Mouse (Mus musculus) gastrocnemius, postnatal 4 days (tissue): ENCODE measurements around the gene Dnah2. TPM values are rescaled to one million over a fixed set of nuclear protein-coding genes. Genes with fewer than 3 reads are reported as not detected.

Experiments used
- DNase-seq, 2 experiments: peaks; one replicate each; pipeline ENCODE4 v3.0.0; 2021 to 2022; ENCODE audit warnings: low spot score in 2 of 2, mixed read lengths in 2 of 2
- long read RNA-seq, 2 experiments: library from polyadenylated mRNA; stranded (forward); transcript quantifications; one replicate each; pipeline ENCODE4 v2.0.0; 2021
- total RNA-seq, 2 experiments: library from RNA; stranded (reverse); gene quantifications; 2 replicates each; pipeline ENCODE4 v1.2.3; 2021

Dnah2 gene
- total RNA-seq: under 1 TPM; 0.47 to 0.93 TPM
- long read RNA-seq, experiment 1: 0 reads
- long read RNA-seq, experiment 2: 0 reads

DNA sequence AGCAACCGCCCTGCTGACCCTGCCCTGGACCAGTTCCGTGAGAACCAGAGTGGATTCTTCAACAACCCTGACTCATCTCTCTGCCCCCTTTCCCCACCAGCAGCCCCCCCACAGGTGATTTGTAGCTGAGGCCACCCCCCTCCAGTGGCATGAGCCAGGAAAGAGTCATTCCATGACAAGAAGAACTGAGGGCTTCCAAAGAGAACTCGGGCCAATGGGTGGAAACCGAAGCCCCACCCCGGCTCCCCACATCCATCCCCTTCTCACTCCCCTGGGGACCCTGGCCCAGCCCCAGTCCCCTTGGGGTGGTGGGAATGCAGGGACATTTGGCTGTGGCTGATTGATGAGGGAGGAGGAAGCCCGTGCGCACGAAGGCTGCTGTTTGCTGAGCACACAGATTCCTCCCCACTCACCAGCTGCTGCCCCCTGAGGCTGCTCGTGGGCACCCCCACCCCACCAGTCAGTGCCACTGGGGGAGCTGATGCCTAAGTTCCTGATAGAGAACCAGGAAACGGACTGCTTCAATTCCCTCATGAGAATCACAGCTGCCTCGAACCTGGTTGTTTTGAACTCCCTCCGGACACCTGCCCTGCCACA lies at the start of gene Dnah2:
TSS of gene Dnah2 (minus strand) at position 51 of the 597 bp plus-strand sequence.
- no peak for DNase-seq

DNA sequence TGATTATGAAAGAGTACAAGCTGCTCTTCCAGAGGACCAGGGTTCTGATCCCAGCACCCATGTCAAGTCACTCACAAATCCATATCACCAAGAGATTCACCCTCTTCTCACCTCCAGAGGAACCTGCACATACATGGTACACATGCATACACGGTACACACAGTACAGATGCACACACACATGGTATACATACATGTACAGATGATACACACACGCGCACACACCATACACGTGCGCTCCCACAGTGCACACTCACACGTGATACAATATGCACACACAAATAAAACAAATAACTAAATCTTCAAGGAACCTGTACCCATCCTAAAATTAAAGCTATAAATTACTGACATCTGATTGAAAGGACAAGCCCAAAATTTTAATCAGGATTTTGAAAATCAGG lies 45.9 kb upstream of the Dnah2 start:
- DNase-seq: no peak

DNA sequence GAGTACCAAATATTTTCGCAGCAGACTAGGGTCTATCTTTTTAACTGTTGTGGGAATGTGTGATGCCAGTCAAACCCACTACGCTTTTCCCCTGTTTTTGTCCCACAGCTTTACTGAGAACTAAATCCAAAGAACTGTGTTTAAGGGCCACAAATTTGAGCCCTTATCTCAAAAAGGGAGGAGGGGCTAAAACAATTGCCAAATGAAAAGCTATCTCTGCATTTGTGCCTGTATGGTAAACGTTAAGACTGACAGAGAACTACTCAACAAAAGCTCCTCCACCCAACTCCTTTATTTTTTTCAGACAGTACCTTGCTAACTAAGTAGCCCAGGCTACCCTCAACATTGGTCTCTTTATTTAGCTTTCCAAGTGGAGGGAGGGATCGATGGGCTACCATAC lies 43.9 kb upstream of the Dnah2 start:
- DNase-seq: no peak

DNA sequence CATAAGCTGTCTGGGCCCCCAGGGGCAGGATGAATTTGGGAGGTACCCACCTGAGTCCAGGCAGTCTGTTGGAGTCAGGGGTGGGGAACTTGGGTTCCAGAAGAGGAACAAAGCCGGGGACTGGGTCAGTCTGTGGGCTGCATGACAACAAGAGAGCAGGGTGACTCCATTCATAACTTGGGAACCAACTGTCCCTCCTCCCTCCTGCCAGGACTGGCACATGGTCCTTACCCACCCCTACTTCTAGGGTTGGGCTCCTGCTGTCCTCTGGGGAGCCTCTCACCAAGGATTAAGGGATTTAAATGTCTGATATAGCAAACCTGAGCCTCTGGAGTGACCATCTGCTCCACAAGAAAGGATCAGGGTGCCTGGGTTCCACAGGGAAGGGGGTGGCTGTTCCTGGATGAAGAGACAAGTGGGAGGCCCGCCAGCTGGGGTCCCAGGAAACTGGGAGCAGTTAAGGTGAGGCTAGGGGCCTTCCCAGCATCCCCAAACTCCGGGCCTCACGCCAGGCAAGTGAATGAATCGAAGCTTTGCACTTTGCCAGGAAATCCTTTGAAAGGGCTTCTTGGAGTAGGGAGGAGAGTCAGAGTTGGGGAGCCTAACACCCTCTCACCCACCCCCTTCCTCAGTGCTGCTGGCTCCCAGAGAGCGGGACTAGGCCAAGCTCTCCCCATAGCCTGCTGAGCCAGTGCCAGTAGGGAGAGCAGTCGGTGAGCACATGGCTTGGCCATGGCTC lies 43.2 kb upstream of the Dnah2 start:
- DNase-seq: no peak

DNA sequence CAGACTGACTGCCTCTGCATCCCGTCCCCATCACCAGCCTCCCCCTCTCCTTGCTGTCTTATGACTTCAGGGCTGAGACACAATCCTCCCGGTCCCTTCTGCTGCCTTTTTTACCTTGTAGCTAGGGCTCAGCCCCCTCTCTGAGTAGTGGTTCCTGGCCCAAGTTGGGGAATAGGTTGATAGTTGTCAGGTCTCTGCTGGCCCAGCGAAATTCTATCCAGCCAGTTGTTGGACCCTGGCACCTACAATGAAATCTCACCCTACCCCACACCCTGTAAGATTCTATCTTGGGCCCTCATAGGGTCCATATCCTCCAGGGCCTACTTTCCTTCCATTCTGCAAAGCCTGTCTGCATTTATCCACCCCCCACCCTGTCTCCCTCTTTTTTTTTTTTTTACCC lies 42.5 kb upstream of the Dnah2 start:
- DNase-seq: no peak

DNA sequence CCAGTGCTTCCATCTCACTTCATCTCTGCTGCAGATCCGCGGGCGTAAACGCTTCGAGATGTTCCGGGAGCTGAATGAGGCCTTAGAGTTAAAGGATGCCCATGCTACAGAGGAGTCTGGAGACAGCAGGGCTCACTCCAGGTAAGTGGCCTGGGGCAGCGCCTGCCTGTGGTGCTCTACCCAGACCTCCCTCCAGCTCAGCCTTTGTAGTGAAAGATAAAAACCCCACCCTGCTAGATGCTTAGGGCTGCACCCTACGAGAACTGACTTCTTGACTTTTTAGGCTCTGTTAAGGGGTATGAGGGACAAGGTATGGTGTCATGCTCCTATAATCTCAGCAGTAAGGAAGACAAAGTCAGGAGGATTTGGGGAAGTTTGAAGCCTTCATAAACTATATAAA lies 41.7 kb upstream of the Dnah2 start:
- no peak for DNase-seq

DNA sequence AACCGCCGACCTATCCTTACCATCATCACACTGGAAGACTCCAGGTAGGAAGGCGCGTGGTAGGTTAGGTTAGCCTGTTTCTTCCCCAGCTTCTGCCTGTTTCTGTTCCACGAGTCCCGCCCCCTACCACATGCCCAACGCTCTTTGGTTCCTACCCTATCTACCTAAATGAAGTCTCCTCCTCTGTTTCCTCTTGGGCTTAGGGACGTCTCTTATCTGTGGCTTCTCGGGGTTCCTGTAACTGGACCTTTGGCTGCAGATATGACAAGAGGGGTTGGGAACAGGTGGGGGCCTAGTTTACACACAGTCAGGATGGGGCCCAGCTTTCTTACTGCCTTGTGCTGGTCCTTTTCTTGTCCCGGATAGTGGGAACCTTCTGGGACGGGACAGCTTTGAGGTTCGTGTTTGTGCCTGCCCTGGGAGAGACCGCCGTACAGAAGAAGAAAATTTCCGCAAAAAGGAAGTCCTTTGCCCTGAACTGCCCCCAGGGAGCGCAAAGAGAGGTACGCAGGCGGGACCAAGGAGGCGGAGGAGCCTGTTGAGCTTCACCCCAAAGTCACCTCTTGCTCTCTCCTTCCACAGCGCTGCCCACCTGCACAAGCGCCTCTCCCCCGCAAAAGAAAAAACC lies 40.4 kb upstream of the Dnah2 start:
- DNase-seq: no peak

DNA sequence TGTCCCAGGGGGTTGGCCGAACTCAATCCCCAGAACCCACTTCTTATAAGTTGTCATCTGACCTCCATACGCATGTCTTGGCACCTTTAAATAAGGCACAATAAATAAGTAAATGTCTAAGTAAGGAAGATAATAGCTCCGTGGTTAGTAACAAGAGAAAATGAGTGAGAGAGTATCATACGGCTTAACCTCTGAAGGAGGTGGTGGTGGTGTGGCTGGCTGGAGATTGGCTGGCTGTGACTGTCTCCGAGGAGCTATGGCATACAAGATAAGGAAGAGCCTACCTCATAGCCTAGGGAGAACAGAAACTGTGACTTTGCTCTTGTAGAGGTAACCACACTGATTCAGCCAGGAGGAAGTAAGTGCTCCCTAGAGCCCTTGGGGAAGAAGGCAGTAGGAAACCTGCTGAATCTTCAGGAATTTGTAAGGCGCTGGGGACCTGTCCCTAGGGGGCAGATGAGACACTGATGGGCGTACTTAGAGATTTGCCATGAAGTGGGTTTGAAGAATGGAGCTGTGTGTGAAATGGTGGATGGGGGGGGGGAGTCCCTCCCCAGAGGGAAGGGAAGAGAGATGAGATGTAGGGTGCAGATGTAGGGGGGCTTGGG lies 36.9 kb upstream of the Dnah2 start:
- DNase-seq: no peak

DNA sequence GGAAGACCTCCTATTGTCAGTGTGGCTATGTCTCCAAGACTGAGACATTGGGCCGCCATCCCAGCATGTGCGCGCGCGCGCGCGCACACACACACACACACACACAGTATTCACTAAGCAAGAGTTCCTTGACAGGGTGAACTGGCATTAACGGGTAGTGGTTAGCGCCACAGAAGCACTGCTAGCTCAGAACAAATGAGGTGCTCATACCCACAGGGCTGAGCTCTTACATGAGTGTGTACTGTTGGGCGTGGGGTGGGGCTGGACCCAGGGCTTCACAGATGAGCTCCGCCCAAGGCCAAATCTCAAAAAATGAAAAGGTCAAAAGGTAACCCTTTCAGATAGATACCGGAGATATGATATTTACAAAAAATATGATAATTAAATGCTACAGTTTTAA lies 36.0 kb upstream of the Dnah2 start:
- no peak for DNase-seq

DNA sequence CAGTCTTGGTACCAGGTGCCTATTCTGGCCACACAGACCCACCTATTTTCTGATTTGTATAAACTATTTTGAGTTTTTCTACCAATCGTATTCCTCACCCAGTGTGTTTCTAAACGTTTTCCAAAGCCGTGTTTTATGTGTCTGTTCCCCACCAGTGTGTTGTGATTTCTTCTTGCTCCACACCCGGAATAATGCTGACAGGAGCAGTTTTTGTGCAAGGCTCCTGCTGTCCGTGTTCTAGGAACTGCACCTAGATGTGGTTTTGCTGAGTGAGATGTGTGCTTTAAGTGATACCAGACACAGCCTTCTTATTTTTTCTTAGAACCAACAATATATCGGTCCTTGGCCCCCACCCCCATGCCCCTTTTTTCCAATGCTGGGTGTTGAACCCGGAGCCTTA lies 35.1 kb upstream of the Dnah2 start:
- DNase-seq: no peak

DNA sequence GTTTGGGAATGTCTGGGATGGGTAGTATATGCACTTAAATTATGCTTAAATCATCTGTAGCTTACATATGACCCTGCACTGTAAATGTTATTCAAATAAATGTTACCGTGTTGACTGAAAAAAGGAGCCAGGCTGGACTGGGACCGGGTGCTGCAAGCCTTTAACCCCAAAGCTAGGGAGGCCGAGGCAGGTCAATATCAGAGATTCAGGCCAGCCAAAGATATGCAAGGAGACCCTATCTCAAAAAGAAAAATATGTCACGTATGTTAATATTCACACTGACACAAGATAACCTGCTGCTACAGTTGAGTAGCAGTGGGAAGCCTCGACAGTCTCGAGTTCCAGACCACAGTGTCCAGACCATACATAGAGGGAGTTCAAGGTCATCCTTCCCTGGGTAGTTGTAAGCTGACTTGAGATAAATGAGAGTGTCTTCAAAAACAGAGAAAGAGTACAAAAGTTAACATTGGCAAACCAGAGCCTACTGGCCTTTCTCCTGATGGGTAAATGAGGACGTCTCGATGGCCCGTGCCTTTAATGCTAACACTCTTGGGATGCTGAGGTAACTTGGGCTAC lies 33.4 kb upstream of the Dnah2 start:
- no peak for DNase-seq

DNA sequence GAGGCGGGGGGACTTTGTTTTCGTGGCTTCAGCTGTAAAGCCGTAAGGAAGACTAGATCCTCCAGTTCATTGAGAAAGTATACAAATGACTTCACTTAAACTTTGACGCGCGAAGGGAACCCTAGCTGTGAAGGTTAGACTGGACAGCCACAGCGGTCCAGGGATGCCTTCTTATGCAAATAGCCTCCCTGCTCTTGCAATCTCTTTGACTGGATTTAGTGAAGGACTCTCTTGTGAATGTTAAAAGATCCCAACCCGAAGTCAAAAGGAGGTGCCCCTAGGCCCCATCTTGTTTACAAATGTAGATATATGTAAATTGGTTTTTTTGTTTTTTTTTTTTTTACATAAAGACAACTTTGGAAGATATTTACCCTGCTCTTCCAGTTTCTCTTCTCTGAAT lies 32.9 kb upstream of the Dnah2 start:
- no peak for DNase-seq

DNA sequence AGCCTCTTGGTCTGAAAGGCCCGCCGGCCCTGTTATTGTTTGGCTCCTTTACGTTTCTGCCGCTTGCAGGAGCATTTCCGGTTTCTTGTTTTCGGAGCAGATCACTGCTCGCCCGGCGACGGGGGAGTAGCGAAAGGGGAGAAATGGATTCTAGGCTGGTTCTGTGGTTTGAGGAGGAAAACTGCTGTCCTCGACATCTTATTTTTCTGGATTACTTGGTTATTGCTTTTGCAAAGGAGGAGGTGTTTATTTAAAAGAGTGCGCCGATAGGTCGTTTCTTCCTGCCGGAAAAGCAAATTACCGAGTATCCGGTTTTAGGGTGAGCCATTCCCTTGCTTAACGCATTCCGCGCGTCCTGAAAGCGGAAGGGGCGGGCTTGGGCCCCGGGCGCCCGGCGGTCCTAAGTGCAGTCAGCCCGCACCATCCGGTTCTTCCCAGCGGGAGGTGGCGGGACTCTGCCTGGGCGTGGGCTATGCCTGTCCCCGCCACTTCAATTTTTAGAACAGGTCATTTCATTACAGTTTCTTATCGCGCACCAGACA lies 32.3 kb upstream of the Dnah2 start:
- peak; percentile 81 to 89 for DNase-seq

DNA sequence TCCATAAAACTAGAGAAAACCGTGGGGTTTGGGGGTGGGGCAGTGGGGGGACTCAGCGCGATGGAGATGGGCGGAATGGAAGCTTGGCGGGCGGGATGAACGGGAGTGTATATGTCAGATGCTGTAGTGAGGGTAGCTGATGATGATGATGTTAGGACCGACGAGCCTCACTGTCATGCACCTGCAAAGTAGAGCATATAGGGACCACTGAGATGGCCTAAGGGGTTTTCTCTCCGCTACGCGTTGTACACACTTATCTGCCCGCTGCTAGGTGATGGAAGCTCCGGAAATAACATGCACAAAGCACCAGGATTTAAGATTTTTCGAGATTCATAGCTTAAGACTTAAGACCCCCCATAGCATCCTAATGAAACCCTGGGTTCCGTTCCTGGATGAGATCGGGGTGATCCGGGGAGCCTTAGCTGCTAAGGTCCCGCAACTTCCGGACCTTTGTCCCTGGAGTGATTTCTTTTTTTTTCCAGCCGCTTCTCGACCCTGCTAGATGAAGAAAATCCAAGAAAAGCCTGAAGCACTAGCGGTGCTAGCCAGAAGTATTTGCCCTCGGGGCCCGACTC lies 31.7 kb upstream of the Dnah2 start:
- no peak for DNase-seq

DNA sequence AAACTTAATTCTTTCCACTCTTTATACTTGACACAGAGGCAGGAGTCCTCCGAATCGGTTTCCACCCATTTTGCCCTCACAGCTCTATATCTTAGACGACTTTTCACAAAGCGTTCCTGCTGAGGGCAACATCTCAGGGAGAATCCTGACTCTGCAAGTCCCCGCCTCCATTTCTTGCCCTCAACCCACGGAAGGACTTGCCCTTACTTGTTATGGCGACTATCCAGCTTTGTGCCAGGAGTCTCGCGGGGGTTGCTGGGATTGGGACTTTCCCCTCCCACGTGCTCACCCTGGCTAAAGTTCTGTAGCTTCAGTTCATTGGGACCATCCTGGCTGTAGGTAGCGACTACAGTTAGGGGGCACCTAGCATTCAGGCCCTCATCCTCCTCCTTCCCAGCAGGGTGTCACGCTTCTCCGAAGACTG lies 31.2 kb upstream of the Dnah2 start, which contains the start of the genes Wrap53 and Trp53:
TSS of gene Wrap53 (minus strand) at position 165 of the 424 bp plus-strand sequence.
TSS of gene Trp53 (plus strand) at position 269 of the 424 bp plus-strand sequence.
- peak; percentile 72 to 90 for DNase-seq

DNA sequence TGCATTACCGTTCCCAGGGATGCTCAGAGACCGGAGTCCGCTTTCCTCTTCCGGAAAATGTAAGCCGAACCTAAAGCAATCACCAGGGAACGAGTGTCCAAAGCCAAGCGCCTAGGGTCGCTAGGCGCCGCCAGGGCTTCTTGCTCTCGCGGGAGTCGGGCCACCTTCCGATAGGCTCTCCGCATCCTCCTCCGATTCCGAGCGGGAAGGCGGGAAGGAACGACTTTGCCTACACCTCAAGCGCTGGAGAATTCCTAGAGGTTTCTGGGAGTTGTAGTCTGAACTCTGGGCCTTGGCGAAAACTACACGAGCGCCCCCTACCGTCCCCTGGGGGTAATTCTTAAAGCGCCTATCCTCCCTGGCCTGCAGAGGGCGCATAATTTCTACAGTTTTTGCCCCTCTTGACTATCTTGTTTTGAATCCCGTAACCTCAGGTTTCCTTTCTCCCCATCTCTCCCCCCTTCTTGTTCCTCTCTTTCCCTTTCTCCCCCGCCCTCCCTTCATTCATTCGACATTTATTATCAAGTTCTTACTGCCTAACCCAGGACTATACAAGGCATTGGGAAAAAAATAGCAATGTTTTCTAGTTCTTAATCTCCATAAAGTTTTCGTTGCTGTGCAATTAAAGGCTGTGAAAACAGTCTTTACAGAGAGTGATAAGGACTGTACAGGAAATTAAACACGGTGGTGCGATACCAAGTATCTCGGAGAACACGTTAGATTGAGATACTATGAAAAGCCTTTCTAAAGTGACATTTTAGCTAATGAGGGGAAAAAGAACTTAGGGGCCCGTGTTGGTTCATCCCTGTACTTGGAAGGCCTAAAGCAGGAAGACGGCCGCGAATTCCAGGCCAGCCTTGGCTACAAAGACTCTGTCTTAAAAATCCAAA lies 30.5 kb upstream of the Dnah2 start:
- DNase-seq: peak; percentile 93 to 94

DNA sequence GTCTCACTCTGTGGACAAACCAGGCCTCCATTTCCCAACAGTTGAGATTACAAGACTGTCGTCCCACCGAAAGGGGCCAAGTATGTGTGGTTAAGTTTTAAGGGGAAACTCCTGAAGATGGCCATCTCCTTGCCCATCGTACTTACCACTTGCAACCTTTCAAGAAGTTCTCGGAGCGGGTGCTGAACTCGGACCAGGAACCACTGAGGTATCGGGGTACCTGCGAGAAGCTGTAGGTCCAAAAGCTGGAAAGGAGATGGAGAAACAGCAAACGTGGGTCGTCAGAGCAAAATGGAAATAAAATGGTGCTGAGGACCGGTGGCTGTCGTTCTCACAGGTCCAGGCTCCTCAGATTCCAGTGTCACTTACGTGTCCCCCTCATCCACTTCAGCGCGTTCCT lies 29.4 kb upstream of the Dnah2 start:
- no peak for DNase-seq

DNA sequence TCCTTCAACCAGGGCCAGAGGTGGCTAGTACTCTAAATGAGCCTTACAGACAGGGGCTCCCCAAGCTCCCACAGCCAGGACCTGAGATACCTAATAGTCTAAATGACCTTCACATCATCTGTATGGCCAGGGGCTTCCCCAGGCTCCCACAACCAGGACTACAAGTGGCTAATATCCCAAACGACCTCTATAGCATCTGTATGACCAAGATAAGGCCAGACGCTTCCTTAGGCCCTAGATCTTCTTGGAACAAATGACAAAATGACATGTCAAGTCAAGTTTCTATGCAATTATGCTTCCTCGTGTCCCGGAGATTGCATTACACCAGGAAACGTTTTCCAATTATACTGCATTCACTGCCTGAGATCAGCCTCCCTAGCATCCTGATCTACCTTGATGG lies 27.4 kb upstream of the Dnah2 start:
- no peak for DNase-seq

DNA sequence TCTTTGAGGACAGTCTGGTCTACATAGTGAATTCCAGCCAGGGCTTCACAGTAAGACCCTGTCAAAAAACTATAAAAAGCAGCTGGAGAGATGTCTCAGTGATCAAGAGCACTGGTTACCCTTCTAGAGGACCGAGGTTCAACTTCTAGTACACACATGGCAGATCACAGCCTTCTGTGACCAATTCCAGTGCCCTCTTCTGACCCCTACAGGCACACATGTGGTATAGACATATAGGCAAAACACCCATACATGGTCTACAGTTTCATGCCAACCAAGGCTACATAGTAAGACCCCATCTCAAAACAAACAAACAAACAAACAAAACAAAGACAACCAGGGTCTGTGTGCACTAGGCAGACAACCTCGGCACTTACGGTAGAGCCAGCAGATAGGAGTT lies 26.3 kb upstream of the Dnah2 start:
- DNase-seq: no peak

DNA sequence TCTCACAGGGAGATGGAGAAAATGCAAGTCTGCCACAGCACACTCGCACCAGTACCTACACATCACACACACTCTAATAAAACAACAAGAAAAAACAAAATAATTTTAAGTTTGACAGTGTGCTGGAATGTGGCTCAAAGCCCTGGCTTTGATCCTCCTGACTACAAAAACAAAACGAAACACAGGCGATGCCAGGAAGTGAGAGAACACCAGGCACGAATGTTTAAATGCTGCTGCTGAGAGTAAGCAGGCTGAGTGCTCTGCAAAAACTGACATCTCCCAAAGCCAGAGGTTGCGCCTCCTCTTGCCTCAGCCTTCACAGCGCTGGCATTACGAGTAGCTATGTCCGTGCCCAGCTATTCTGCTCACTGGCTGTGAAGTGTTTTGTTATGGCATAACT lies 16.2 kb upstream of the Dnah2 start:
- no peak for DNase-seq
